Mouse (Mus musculus) cerebellum, adult 11 months (tissue): ENCODE data around the gene Cox6a1.
A peak's percentile ranks its signal among the peaks of the same experiment; 100 is the strongest.
"Not testable (repeated sequence)": the region's sequence is repeated elsewhere in the genome, so short reads cannot be mapped to it uniquely, and the experiment has no call there.

Source experiments
- DNase-seq: peaks from one replicate; pipeline ENCODE4 v3.0.0; 2022

The Cox6a1 gene

DNA sequence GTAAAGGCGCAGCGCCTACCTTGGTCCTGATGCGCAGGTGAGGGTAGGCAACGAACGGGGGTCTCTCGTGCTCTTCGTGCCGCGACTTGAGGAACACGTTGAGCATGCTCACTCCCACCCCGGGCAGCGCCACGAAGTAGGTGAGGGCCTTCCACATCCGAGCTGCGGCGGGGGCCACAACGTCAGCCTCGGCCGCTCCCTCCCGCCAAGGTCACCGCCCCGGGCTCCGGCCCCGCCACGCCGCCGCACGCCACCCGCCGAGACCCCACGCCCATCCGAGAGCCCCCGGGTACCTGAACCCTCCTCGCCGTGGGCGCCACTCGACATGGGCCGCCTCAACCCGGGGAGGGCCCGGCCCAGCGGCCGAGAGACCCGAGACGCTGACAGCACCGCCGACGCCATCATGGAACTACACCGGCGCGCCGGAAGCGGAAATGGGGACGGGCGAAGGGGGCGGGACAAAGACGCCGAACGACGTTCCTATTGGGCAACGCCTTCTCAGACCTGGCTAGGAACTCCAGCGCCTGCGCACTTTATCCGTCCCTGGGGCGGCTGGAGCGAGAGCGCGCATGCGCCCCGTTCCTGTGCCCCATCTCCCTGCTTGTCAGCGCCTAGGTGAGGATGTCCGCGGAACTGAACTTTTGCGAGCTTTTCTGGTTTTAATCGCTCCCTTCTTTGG is at the start of gene Cox6a1:
TSS of gene Cox6a1 (minus strand) at position 436 of the 679 bp plus-strand sequence.
- DNase-seq, result peak; percentile 99

DNA sequence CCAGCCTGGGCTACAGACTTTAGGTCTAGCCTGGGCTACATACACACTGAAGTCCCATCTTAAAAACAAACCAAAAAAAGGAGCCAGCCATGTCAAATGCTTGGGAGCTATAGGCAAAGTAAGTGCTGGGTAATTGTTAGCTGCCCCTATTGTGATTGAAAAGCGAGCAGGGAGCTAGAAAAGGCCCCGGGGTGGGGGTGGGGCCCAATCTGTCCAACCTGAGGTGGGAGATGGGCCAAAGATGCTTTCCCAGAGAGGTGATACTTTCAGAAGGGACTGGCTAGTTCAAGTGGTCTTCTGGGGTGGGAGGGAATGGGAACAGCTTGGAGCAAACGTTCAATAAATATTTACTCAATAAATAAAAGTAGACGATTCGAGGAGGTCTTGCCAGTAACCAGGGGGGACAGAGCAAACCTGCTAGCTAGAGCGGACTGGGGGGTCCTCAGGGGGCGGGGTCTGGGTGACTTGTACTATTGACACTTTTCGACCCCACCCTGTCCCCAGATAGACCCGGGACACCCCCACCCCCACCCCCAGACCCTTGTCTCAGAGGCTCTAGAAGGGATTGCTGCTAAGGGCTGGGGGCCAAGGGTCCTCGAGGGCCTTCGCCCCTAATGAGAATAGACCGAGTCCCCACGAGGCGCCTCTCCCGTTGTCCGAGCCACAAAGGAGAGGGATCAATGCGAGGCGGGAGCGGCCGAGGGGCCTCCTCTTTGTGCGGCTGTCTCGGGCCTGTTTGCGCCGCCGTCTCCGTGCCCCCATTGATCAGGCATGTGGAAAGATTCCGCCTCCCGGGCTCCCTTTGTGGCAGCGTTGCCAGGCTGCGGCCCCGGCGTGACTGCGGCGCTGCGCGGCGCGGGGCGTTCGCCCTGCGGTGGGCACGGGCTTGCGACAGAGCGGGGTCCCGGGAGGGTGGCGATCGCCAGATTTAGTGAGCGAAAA is 49.3 kb upstream of the Cox6a1 start:
- DNase-seq, result peak; percentile 16

DNA sequence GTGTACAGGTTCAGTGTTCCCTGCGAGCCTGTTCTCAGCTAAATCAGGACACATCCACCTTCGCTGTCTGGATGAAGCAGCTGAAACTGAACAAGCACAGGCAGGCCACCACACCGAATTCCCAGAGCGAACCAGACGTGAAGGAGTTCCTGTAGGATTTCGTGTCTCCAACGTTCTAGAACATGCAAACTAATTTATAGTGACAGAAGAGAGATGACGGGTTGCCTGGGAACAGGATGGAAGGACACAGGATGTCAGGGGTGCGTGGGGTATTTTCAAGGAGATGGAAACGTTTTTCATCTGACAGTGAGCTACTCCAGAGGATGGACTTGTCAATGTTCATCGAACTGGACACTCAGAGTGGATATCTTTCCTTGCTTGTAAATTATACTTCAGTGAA is 47.9 kb upstream of the Cox6a1 start:
- DNase-seq, result no peak

DNA sequence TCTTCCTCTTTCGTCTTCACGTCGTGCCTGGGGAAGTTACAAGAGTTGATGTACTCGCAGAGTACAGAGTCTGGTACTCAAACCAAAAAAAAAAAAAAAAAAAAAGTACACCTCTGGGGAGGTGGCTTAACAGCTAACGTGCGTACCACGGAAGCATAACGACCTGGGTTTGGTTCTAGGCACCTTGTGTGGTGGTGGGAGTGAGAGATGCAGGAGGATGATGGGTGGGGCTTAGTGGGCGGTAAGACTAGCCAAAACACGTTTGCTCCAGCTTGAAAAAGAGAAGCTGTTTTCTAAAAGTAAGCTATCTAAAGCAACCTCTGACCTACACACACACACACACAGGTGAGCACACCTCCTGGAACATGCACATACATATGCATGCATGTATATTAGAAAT is 46.1 kb upstream of the Cox6a1 start:
- no peak for DNase-seq

DNA sequence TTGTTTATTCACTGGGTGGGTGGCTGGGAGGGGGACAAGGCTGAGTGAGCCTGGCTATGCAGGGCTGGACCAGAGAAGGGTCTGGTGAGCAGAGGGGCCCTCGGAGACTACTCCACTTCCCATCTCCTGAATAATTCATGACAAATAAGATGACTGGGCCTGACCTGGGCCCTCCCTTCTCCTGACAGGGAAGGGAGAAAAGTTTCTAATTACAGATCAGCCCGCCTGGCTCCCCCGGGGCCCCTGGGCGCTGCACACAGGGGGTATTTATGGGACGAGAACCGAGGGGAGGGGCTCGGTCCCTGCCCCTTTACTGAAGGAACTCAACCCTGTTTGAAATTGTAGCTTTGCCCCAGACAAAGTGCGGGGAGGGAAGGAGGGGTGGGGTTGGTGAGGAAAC is 45.4 kb upstream of the Cox6a1 start:
- no peak for DNase-seq

DNA sequence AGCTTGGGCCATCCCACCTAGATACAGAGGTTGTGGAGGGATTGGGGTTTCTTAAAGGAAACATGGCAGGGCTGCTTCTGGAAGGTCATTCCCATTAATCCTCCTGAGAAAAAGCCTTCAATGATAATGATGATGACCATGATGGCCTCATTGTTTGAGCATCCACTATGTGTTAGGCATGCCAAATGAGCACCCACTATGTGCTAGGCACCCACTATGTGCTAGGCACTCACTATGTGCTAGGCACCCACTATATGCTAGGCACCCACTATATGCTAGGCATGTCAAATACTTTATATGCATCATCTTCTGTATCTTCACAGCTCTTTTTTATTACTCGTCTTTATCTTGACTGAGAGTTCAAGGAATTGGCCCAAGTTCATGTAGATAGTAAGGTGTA is 44.2 kb upstream of the Cox6a1 start:
- DNase-seq, result no peak

DNA sequence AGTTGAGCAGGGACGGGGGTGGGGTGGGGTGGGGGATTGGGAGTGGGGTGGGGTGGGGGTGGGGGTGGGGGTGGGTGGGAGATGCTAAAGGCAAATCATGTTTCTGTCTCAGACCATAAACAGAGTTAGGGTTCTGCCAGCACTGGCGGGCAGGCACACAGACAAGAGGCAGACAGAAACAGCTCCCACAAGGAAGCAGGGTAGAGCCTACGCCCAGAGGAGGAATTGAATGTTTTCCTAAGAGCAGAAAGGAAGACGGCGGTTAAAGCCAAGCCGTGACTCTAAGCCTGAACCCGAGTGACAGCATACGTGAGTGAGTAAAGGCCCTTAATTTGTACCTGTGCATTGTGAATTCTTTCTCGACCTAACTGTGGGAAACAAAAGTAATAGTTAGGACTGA is 43.2 kb upstream of the Cox6a1 start:
- no peak for DNase-seq

DNA sequence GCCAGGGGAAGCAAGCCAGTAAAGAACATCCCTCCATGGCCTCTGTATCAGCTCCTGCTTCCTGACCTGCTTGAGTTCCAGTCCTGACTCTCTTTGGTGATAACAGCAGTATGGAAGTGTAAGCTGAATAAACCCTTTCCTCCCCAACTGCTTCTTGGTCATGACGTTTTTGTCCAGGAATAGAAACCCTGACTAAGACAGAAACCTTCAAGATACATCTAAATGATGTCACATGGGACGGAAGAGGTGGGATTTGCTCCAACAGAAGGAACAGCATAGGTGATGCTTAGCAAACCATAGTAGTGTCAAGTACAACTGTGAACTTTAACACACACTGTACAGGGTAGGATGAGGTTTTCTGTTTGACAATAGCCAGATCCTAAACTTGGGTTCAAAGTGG is 30.1 kb upstream of the Cox6a1 start:
- not testable (repeated sequence) for DNase-seq

DNA sequence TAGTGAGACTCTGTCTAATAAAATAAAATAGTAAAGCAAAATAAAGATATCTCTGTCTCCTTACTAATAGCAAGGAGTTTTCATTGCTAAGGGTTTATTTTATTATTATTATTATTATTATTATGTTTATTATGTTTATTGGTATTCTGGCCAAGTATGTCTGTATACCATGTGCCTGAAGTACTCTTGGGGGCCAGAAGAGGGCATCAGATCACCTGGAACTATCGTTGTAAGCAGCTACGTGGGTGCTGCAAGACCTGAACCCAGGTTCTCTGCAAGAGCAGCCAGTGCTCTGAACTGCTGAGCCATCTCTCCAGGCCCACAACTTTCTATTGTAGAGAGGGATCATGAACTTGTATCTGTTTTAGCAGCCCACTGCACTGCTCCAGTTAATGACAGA is 26.7 kb upstream of the Cox6a1 start:
- no peak for DNase-seq

DNA sequence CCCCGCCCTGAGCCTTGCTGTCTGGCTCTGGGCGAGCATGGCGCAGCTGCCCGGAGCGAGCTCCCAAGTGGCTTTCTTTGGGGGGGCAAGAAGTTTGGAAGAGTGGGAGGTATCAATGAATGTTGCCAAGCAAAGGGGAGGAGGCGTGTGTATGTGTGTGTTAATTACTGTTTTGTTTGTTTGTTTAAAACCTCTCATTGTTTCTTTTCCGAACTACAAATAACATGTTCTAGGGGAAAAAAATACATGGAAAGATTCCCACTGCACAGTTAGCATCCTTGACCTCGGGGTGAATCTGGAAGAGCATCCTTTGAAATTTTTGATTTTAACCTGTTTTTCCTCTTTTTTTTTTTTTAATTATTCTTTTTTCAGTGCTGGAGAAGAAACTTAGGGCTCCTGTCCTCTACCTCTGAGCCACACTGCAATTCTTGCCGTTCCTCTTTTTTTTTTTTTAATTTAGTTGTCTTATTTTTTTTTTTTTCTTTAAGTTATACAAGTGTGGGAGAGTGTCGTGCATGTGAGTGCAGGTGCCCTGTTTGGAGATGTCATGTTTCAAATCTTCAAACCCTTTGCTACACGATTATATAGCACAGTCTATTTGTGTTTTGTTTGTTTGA is 25.5 kb upstream of the Cox6a1 start:
- DNase-seq, result no peak

DNA sequence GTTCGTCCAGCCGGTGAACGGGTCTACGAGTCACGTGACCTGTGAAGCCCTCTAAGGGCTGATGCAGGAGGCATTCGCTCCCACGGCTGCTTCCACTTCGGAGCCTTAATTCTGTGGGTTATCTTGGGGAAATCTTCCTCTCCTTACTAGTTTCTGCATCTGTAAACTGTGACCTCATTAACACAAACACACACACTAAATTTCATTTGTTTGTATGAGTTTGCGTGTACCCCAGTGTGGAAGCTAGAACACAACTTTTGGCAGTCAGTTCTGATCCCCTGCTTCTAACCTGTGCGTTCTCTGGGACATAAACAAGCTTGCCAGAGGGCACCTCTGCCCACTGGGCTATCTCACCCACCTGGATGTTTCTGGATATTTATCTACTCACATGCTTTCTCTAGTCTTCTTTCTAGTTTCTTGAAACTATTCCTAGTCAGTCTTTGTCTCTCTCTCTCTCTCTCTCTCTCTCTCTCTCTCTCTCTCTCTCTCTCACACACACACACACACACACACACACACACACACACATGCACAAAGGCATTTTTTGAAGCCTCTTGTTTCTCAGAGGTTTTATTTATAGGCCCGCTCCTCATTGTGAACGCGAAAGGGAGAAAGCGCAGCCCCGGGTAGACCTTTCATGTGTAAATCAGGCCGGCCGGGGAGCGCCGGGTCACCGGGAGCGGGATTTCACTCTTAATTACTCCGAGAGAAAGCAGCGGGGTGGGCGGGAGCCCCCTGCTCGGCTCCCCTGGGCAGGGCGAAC is 24.8 kb upstream of the Cox6a1 start:
- no peak for DNase-seq

DNA sequence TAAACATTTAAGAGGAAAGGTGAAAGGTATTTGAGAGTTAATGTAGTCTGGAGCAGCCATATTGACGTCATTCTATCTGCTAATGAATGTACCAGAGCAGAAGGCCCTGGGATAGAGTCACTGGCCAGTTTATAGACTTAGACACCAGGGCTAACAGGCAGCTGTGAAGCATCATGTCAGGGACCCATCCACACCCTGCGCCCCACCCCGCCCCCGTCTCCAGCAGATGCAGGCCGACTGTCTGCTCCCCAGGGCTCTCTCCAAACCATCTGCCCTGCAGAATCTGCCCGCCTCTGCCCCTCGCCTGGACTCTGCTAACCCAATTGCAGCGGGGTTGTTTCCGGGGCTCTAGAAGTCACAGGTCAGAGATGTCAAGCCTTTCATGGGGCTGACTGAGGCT is 23.0 kb upstream of the Cox6a1 start:
- DNase-seq, result no peak

DNA sequence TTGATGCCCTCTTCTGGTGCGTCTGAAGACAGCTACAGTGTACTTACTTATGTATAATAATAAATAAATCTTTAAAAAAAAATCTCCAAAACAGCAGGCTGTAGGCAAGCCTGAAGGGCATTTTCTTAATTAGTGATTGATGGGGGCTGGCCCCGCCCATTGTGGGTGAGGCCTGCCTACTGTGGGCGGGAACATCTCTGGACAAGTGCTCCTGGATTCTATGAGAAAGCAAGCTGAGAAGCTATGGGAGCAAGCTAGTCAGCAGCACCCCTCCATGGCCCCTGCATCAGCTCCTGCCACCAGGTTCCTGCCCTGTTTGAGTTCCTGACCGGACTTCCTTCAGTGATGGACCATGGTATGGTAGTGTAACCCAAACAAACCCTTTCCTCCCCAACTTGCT is 16.0 kb upstream of the Cox6a1 start:
- no peak for DNase-seq

DNA sequence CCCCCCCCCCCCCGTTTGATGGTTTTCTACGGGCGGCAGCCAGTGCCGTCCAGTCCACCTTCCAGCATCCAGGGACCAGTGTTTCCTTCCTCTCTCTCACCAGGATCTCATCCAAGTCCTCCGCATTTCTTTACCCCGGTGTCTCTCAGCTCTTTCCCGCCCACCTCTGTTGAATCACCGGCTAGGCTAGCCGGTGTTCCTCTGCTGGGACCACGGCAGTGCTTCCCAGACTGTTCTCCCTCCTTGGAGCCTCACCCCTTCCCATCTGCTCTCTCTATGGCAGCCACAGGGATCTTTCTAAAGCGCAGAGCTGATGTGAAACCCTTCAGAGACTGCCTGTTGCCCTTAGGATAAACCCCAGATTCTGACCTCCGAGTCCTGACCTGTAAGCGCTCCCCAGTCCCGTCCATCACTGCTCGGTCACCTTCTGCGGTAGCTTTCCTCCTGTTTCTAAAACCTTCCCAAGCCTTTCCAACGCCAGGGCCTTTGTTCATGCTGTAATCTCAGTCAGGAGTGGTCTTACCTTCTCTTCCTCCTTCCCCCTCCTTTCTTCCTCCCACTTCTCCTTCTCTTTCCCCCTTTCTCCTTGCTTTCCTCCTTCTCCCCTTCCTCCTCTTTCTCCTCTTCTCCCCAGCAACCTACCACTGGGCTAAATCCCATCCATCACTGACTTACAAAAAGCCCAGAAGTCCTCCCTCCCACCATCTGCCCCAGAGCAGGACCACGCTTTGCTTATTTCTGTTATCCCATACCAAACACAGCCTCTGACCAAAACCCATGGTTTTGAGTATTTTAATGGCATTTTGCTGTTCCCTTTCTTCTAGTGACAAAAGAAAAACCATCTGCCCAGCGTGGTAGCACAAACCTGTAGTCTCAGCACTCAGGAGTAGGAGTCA is 14.3 kb upstream of the Cox6a1 start:
- no peak for DNase-seq

DNA sequence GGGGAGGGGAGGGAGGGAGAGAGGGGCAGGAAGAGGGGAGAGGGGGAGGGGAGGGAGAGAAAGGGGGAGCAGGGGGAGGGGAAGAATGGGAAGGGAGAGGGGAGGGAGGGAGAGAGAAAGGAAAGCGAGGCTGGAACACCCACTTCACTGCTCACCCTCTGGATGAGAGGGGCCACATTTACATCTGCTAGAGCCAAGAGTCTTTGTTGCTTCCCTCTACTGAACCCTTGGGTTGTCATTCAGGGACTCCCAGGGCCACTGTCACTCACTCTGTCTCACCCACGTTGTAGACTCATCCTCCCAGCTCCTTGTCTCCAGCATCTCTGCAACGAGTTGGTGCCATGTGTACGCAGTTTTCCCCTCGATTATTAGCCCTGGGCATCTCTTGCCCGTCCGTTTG is 13.4 kb upstream of the Cox6a1 start:
- DNase-seq, result no peak

DNA sequence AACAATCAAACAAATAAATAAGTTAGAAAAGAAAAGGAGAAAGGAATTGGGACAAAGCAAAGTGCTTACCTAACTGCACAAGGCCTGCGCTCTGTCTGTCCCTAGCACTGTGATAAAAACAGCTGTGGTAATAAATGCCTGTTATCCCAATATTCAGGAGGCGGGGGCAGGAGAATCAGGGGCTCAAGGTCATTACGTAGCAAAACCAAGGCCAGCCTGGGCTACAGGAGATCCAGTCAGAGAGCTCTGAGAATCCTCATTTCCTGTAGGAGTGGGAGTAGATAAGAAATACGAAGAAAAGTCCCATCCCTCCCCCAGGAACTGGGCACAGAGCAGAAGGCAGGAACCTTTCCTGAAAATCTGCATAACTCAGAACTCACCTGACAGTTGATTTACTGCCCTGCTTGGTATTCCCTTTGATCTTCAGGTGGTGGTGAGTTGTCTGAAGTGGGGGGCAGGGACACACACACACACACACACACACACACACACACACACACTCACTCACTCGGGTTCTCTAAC is 11.1 kb upstream of the Cox6a1 start:
- DNase-seq, result no peak

DNA sequence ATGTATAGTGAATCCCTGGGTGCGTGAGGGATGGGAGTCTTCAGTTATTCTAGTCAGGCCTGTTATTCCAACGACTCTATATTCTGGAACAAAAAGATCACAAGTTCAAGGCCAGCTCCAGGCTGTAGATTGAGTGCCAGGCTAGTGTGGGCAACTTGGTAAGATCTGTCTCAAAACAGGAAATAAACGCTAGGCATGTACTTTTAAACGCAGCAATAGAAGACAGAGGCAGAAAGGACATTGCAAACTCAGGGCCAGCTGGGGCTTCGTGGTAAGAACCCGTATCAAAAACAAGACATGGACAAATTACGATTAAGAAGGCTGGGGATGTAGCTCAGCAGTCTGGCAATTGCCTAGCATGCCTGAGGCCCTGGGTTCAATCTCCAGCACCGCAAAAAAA is 10.7 kb upstream of the Cox6a1 start:
- no peak for DNase-seq

DNA sequence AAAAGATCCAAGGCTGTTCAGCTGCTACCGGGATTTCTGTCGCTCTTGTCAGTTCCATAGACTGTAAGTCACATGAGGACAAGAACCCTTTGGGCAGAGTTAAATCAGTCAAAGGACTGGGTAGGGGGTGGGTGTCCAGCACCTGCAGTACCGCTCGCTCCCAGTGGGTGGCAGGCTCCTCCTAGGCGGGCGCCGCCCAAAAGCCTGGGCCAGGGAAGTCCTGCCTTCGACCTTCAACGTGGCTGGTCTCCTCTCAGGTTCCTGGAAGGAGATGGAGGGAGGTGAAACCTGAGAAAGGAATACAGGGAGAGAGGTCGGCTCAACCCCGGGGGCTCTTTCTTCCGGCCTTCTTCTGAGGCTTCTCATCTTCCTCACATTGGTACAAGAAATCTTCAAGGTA is 10.1 kb upstream of the Cox6a1 start:
- peak; percentile 77 for DNase-seq

DNA sequence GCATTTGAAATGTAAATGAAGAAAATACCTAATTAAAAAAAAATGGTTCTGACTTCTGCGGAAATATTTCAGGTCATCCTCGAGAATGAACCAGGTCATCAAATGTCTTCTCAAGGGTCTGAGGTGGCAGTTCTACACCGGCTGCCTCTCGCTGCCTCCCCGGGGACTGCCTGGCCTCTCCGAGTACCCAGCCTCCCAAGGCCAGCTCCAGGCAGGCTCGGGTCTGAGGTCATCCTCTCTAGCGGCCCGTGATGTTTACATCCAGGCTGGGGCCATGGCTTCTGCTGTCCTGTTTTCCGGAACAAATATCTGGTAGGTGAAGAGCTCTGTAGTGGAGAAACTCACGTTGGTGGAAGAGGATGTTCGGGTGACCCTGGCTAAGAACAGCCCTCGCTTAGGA is 6.3 kb upstream of the Cox6a1 start:
- DNase-seq, result no peak

DNA sequence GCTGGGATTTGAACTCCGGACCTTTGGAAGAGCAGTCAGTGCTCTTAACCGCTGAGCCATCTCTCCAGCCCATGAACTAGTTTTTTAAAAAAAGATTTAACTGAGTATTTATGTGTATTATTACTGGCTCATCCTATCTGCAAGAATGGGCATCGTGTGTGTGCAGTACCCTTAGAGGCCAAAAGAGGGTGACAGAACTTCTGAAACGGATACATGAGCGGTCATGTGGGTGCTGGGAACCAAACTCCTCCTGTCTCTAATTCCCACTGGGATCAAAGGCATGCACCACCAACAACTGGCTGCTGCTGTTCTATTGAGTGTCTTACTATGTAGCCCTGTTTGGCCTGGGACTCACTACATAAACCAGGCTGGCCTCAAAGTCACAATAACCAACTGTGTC is 2.6 kb upstream of the Cox6a1 start:
- no peak for DNase-seq

DNA sequence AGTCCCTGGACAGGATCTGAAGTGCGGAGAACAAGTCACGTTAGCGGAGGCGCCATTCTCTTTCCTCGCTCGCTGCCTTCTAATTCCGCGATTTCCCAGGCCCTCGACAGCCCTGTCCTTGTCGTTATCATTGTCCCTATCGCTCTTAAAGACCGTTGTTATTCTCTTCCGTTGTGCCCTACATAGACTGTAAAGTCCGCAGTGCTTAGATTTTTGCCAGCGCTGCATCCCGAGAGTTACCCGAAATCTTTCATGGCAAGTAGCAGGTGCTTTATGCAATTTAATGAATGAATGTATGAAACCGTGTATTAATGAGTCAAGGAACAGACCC is 409 bp upstream of the Cox6a1 start:
- no peak for DNase-seq

DNA sequence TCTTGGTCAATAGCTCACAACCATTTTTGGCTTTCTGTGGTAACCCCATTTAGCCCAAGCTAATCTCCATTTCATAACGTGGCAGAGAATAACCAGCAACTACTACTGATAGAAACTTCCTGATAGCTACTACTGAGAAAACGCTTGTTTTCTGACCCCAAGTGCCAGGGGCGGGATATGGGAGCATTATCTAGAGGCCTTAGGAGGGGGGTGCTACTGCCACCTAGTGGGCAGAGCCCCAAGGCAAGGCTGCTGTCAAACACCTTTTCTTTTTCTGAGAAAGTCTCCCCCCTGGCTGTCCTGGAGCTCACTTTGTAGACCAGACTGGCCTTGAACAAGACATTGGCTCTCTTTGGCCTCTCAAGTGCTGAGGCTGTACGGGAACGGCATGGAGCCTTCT is 1.2 kb downstream of the Cox6a1 start:
- DNase-seq, result peak; percentile 68
